Mouse (Mus musculus) midbrain, embryonic 12.5 days (tissue): ENCODE data around the gene Atp13a3. TPM values are rescaled to one million over a fixed set of nuclear protein-coding genes. Genes with fewer than 3 reads are reported as not detected.

Source experiments
- ATAC-seq: fragments of 200-750 bp; cut with Nextera tagmentation; 2 replicates; pipeline ENCODE4 v1.8.0; 2017; ENCODE audit warnings: low read depth, moderate TSS enrichment, moderate library complexity; ENCODE audit not compliant: low FRiP score
- H3K27ac ChIP-seq: fragments of 300-500 bp; sonication (generic); replicated peaks from 2 replicates; pipeline ENCODE4 v1.5.1; 2016; ENCODE audit warnings: mild to moderate bottlenecking
- H3K27me3 ChIP-seq: fragments of 300-500 bp; sonication (generic); 2 replicates; pipeline ENCODE4 v1.6.1; 2016; ENCODE audit warnings: mild to moderate bottlenecking
- H3K36me3 ChIP-seq: fragments of 300-500 bp; sonication (generic); 2 replicates; pipeline ENCODE4 v1.6.1; 2016
- H3K4me1 ChIP-seq: fragments of 300-500 bp; sonication (generic); 2 replicates; pipeline ENCODE4 v1.6.1; 2016
- H3K4me2 ChIP-seq: fragments of 300-500 bp; sonication (generic); replicated peaks from 2 replicates; pipeline ENCODE4 v1.6.1; 2016; ENCODE audit warnings: mild to moderate bottlenecking, moderate library complexity
- H3K4me3 ChIP-seq: fragments of 300-500 bp; sonication (generic); 2 replicates; pipeline ENCODE4 v1.5.1; 2016; ENCODE audit warnings: mild to moderate bottlenecking
- H3K9ac ChIP-seq: fragments of 300-500 bp; sonication (generic); replicated peaks from 2 replicates; pipeline ENCODE4 v1.6.1; 2016; ENCODE audit warnings: mild to moderate bottlenecking, moderate library complexity
- H3K9me3 ChIP-seq: fragments of 300-500 bp; sonication (generic); 2 replicates; pipeline ENCODE4 v1.6.1; 2016; ENCODE audit warnings: mild to moderate bottlenecking
- WGBS: fragments of 180-500 bp; shearing (Covaris S2); methylation state at CpG from one replicate; pipeline ENCODE4 v1.1.7; 2016; 5-methylcytosine and 5-hydroxymethylcytosine counted together
- polyA plus RNA-seq: library from polyadenylated mRNA; unstranded; fragments of >200 nt; fragmentation: Nextera tagmentation; extraction: Ambion mirVana; gene quantifications from 2 replicates; pipeline ENCODE4 v1.2.1, GENCODE M21; 2016

The Atp13a3 gene
- polyA plus RNA-seq, 1 experiment from 2014 or later, result 11.4 TPM

DNA sequence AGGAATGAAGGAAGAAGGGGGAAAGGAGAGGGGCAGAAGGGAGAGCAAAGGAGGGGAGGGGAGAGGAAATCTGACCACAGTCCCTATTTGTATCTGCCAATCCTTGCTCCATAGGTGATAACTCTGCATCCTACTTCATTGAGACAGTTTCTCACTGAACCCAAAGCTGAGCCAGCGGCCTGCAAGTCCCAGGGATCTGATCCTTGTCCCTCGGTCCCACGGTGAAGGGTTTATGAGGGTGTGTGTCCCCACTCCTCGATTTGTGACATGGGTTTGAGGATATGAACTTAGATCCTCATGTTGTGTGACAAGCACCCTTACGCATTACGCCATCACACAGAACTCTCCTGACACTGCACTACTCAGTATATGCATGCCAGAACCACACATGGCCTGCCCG is 110.7 kb downstream of the Atp13a3 start:
- no peak overlapping the region for H3K27ac ChIP-seq
- no peaks in the 10 kb centered on the region for H3K36me3 ChIP-seq
- ATAC-seq, result no peak
- no peaks in the 10 kb centered on the region; the same call in 1 of the 2 replicates for H3K4me1 ChIP-seq
- H3K9me3 ChIP-seq, result no peaks in the 10 kb centered on the region
- no peak overlapping the region for H3K4me3 ChIP-seq
- H3K9ac ChIP-seq, result no peak overlapping the region
- no peak overlapping the region for H3K4me2 ChIP-seq
- WGBS, result 95% methylated on average over 7 of the region's 7 CpGs
- peaks cover 8% of the 10 kb centered on the region for H3K27me3 ChIP-seq

DNA sequence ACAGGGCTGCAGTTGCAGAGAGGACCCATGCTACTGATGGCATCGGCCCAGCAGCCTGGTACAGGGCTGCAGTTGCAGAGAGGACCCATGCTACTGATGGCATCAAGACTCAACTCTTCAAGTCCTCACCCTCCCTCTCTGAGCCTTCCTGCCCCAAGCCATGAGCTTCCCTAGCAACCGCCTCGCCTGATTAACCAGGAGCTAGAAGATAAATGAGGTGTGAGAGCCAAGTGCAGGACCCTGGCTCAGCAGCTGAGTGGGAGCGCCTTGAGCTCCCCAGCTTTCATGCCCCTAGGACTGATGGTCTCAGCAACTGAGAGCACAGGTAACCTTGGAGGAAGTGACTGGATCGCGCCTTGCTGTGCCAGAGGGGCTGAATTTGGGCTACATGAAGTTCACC is 115.3 kb downstream of the Atp13a3 start:
- no peak overlapping the region for H3K9ac ChIP-seq
- 77% methylated on average over 6 of the region's 6 CpGs for WGBS

DNA sequence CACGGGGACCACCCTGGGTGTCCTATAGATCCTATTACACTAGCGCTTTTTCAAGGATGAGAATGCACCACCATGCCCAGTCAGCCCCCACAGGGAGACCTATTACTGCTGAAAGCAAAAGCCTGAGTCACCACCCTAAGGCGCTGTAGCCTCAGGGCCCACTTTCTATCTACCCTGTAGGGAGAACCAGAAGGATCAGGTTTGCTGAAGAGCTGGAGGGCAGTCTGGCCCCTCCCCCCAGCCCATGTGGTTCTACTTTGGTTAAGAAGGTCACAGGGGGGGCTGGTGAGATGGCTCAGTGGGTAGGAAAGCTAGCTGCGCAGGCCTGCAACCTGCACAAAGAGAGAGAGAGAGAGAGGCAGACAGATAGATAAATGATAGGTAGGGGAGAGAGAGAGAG is 120.1 kb downstream of the Atp13a3 start:
- no peak overlapping the region for H3K4me3 ChIP-seq
- no peaks in the 10 kb centered on the region for H3K9me3 ChIP-seq
- H3K27ac ChIP-seq, result no peak overlapping the region
- H3K9ac ChIP-seq, result no peak overlapping the region
- peaks cover 15% of the 10 kb centered on the region; the same call in 1 of the 2 replicates for H3K4me1 ChIP-seq
- no peak for ATAC-seq
- no peak overlapping the region for H3K4me2 ChIP-seq
- no peaks in the 10 kb centered on the region for H3K36me3 ChIP-seq
- WGBS, result 50% methylated on average over 4 of the region's 4 CpGs
- H3K27me3 ChIP-seq, result peaks cover 68% of the 10 kb centered on the region

More for the DNA sequence above, 115.3 kb downstream of the Atp13a3 start:
- peaks cover 22% of the 10 kb centered on the region for H3K27me3 ChIP-seq
- no peaks in the 10 kb centered on the region for H3K36me3 ChIP-seq
- no peaks in the 10 kb centered on the region; the same call in 1 of the 2 replicates for H3K4me1 ChIP-seq
- no peak overlapping the region for H3K4me2 ChIP-seq
- H3K9me3 ChIP-seq, result no peaks in the 10 kb centered on the region
- H3K27ac ChIP-seq, result no peak overlapping the region
- no peak for ATAC-seq
- no peak overlapping the region for H3K4me3 ChIP-seq

DNA sequence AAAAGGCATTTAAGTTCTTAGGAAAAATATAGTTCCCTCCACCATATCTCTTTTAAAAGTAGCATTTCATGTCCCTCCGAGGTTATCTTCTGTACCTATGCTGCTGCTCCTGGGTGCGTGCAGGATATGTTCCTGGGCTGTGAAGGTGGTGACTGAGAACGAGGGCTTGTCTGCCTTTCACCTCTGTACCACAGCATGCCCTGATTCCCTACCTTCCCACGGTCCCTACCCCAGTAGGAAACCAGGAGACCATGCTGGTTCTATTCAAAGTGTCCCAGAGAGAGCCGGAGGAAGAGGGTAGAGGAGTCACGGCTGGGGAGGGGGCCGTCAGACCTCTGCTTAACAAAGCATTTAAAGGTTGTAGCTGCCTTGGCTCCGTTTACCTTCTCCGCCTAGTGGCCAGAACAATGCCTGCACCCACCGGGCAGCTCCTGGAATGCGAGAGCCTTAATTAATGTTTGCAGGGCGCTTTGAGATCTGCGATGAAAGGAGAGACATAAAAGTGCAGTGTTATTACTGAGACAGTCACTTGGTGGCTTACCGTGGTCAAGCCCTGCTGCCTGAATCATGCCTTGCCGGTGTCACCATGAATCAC is 121.9 kb downstream of the Atp13a3 start:
- H3K4me1 ChIP-seq, result peaks cover 15% of the 10 kb centered on the region; the same call in 1 of the 2 replicates
- WGBS, result 2% methylated on average over 15 of the region's 15 CpGs
- H3K36me3 ChIP-seq, result no peaks in the 10 kb centered on the region
- no peak overlapping the region for H3K27ac ChIP-seq
- H3K4me3 ChIP-seq, result peak overlapping the region; percentile 23
- no peak overlapping the region for H3K9ac ChIP-seq
- peak; percentile 73 for ATAC-seq
- H3K27me3 ChIP-seq, result peaks cover 75% of the 10 kb centered on the region
- no peaks in the 10 kb centered on the region for H3K9me3 ChIP-seq
- peak overlapping the region; percentile 46 for H3K4me2 ChIP-seq

DNA sequence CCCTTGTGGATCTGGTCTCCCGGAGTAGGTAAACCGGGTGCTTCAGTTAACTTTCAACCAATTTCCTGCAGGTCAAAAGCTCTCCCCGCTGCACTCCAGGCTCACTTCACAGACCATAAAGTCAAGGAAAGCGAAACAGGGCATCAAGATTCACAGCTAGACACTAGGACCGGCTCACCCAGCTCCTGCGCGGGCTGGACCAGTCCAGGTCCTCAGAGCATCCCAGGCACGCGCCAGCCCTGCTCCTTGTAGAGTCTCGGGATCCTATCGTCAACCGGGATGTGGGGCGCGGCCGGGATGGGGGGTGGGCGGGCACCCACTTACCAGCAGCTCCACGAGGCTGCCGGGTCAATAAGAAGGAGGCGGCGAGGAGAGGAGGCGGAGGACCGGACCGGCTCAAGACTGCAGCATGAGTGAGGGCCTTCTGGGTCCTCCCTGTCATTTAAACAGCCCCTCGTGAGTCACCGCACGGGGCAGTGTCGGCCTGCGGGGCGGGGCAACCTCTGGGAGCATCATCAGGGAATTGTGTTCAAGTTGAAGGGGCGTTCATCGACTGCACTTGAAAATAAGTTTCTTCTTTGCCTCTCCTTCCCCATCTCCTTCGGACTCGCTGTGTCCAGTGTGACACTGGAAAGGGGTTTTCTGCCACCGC is 122.8 kb downstream of the Atp13a3 start, which contains the start of gene Lrrc15:
TSS of gene Lrrc15 (minus strand) at position 413 of the 652 bp plus-strand sequence.
- ATAC-seq, result peak; percentile 28; the same call in 1 of the 2 replicates
- Histone ChIP-seq H3K9me3 (no peaks in the 10 kb centered on the region), H3K27me3 (peaks cover 69% of the 10 kb centered on the region), H3K4me2 (peak within 1 kb of the TSS; percentile 53), H3K27ac (no peak within 1 kb of the TSS), H3K4me1 (peaks cover 15% of the 10 kb centered on the region; the same call in 1 of the 2 replicates), H3K9ac (no peak within 1 kb of the TSS; the same call in 1 of the 2 replicates), H3K4me3 (peak within 1 kb of the TSS; percentile 32), H3K36me3 (no peaks in the 10 kb centered on the region)
- WGBS, result 8% methylated on average over 34 of the region's 34 CpGs

DNA sequence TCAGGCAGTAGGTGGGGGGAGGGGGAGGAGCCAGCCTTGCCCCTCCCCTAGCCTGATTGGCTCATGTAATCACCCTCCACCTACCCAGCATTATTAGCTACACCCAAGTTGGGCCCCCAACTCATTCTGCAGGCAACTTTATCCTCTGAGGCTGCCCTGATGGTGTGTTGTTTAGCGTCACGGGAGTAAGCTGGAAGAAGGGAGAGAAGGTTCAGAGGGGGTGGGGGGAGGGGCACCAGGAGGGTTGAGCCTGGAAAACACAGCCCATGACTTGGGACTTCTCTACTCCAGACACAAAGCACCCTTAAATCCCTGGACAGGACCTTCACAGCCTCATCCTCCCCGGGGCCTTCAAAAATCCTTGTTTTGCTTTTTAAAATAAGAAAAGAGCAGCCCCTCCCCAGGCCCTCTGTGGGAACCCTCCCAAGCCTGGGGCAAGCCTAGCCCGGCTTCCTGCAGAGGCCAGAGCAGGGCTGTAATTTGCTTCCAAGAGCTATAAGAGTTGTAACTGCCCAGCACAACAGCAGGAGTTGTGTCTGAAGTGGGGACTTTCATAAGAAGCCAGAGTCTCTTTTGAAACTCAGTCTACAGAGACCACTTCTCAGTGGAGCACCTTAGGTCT is 125.0 kb downstream of the Atp13a3 start:
- ATAC-seq, result no peak
- H3K27me3 ChIP-seq, result peaks cover 65% of the 10 kb centered on the region

DNA sequence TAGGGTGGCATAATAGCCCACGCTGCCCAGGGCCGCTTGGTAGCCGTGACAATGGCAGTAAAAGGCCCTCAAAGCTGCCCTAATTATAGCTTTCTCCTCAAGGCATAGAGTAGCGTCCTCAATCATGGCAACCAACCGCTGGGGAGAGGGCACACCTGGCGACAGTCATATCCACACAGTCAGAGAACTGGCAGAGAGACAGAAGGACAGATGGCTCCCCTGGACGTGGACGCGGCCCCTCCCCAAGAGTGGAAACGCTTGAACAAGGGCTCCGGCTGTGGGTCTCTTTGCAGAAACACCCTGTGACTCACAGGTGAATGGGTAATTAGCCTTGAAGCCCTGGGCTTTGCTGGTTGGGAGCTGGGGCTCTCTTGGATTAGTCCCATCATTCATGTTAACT is 127.4 kb downstream of the Atp13a3 start:
- Histone ChIP-seq H3K4me1 (peaks cover 7% of the 10 kb centered on the region; the same call in 1 of the 2 replicates), H3K4me3 (no peak overlapping the region), H3K27me3 (peaks cover 48% of the 10 kb centered on the region), H3K36me3 (no peaks in the 10 kb centered on the region), H3K9ac (no peak overlapping the region), H3K27ac (no peak overlapping the region), H3K4me2 (no peak overlapping the region), H3K9me3 (no peaks in the 10 kb centered on the region)
- 90% methylated on average over 11 of the region's 11 CpGs for WGBS
- ATAC-seq, result no peak

More for the DNA sequence above, 125.0 kb downstream of the Atp13a3 start:
- 13% methylated on average over 4 of the region's 4 CpGs for WGBS
- no peak overlapping the region for H3K4me2 ChIP-seq
- H3K4me3 ChIP-seq, result no peak overlapping the region
- no peaks in the 10 kb centered on the region for H3K36me3 ChIP-seq
- H3K4me1 ChIP-seq, result peaks cover 15% of the 10 kb centered on the region; the same call in 1 of the 2 replicates
- no peak overlapping the region for H3K9ac ChIP-seq
- no peaks in the 10 kb centered on the region for H3K9me3 ChIP-seq
- H3K27ac ChIP-seq, result no peak overlapping the region

DNA sequence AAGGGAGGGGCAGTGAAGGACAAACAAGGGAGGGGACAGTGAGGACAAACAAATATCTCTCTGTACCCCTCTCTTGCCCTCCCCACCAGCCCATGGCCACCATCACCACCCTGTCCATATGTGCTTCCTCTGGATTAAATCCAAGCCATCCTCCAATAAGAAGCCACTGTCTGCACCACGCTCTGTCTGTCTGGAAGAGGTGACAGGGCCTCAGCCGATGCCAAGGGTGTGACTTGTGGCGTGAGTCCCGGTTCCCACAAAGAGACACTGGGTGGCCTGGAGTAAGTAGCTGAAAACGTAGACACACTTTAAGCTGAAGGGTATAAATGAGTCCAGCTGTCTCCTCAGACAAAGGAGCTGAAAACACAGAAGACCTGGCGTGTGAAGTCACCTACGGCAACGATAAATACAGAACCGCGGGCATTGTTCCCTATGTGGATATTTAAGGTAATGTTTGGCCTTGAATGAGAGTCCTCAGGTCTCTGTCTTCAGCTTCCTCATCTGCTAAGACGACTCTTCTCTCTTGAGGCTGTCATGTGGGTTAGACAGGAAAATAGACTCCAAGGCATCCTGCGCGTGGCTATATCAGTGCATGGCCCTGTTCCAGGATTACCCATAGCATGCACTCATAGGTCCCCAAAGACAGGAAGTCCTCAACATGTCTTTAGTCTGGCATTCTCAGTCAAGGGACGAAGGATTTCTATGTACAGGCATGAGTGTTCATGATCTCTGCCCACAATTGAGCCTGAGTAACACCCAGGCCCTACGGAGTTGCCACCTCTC is 130.0 kb downstream of the Atp13a3 start:
- 82% methylated on average over 15 of the region's 15 CpGs for WGBS
- Histone ChIP-seq H3K27me3 (peaks cover 27% of the 10 kb centered on the region; the same call in 1 of the 2 replicates), H3K9me3 (no peaks in the 10 kb centered on the region), H3K36me3 (no peaks in the 10 kb centered on the region), H3K4me2 (no peak overlapping the region), H3K27ac (no peak overlapping the region), H3K4me3 (no peak overlapping the region), H3K4me1 (peaks cover 12% of the 10 kb centered on the region; the same call in 1 of the 2 replicates), H3K9ac (no peak overlapping the region)
- no peak for ATAC-seq

DNA sequence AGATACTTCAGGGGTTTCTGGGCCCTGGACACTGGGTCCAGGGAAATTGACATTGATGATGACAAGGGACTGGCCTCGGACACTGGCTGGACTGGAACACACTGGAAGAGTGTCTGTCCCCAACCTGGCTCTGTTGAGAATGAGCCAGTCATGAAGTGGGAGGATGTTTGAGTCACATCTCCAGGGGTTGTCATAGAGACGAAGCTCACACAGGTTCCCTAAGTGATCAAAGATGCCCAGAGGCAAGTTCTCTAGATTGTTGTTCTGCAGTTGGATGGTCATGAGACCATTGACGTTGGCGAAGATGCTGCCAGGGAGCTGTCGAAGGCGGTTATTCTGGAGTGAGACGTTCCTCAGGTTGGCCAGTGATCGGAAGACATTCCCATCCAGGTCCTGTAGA is 132.7 kb downstream of the Atp13a3 start:
- Histone ChIP-seq H3K9ac (no peak overlapping the region), H3K36me3 (no peaks in the 10 kb centered on the region), H3K9me3 (no peaks in the 10 kb centered on the region), H3K27ac (no peak overlapping the region), H3K27me3 (peaks cover 20% of the 10 kb centered on the region), H3K4me2 (no peak overlapping the region), H3K4me3 (no peak overlapping the region), H3K4me1 (peaks cover 12% of the 10 kb centered on the region; the same call in 1 of the 2 replicates)
- WGBS, result 94% methylated on average over 8 of the region's 8 CpGs
- ATAC-seq, result no peak

DNA sequence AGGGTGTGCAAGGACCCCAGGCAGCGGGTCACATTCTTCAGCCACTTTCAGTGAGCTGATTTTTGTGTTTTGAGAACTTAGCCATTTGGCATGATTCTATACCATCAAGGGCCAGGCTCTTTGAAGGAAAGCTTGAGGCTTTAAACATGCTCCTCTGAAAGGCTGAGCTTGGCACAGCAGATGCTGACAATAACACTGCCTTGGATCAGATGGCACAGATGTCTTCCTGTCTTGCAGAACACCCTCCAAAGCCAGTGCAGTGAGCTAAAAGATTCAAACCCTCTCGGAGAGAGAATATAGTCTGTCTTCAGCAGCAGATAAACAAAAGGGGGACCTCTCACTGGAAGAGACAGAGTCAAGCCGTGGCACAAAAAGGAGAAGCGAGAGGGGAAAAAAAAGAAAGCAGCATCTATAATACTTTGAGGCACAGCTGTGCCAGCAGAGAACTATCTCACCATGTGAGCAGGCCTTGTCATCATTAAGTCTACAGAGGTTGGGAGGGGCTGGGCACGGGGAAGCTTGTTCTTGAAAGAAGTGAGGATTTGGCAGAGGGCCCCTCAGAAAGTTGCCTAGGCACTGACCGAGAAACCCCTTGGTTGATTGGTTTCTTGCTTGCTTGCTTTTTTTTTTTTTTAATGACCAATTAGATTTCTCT is 133.7 kb downstream of the Atp13a3 start:
- 66% methylated on average over 6 of the region's 6 CpGs for WGBS
- Histone ChIP-seq H3K4me2 (no peak overlapping the region), H3K36me3 (no peaks in the 10 kb centered on the region), H3K4me1 (peaks cover 12% of the 10 kb centered on the region; the same call in 1 of the 2 replicates), H3K9me3 (no peaks in the 10 kb centered on the region), H3K27me3 (peaks cover 20% of the 10 kb centered on the region), H3K9ac (no peak overlapping the region), H3K27ac (no peak overlapping the region), H3K4me3 (no peak overlapping the region)
- ATAC-seq, result no peak

DNA sequence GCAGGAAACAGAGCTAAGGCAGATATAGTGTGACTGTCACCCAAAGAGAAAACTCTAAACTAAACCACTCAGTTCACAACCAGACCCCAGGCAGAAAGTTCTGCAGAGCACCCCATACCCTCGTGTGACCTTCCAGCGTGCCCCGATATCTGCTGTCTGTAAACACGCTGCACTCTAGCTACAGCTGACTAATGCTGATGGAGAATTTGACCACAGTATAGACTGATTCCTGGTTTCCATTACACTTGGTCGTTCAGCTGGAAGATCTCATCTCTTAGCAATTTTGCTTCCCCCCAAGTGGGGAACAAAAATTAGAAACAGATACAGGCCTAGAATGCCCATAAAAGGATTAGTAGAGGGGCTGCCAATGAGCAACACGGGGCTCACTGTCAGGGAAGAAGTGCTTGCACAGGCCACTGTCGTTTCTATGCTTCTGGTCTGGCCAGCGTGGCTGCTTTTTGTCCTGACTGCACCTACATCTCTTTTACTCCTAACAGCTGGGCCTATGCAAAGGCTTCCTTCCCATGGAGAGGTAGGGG is 134.5 kb downstream of the Atp13a3 start:
- no peaks in the 10 kb centered on the region for H3K36me3 ChIP-seq
- no peak for ATAC-seq
- 66% methylated on average over 8 of the region's 8 CpGs for WGBS
- peaks cover 15% of the 10 kb centered on the region for H3K27me3 ChIP-seq
- H3K9ac ChIP-seq, result no peak overlapping the region
- no peak overlapping the region for H3K27ac ChIP-seq
- no peaks in the 10 kb centered on the region for H3K9me3 ChIP-seq
- H3K4me2 ChIP-seq, result no peak overlapping the region
- peaks cover 12% of the 10 kb centered on the region; the same call in 1 of the 2 replicates for H3K4me1 ChIP-seq
- no peak overlapping the region for H3K4me3 ChIP-seq
